Mouse (Mus musculus): ENCODE data around the gene Timm44. TPM values are rescaled to one million over a fixed set of nuclear protein-coding genes. Genes with fewer than 3 reads are reported as not detected.

The Timm44 gene
- 41.1 and 44.5 TPM in 2 replicates for polyA plus RNA-seq (2015; fragmentation: Nextera tagmentation; extraction: Ambion mirVana)

DNA sequence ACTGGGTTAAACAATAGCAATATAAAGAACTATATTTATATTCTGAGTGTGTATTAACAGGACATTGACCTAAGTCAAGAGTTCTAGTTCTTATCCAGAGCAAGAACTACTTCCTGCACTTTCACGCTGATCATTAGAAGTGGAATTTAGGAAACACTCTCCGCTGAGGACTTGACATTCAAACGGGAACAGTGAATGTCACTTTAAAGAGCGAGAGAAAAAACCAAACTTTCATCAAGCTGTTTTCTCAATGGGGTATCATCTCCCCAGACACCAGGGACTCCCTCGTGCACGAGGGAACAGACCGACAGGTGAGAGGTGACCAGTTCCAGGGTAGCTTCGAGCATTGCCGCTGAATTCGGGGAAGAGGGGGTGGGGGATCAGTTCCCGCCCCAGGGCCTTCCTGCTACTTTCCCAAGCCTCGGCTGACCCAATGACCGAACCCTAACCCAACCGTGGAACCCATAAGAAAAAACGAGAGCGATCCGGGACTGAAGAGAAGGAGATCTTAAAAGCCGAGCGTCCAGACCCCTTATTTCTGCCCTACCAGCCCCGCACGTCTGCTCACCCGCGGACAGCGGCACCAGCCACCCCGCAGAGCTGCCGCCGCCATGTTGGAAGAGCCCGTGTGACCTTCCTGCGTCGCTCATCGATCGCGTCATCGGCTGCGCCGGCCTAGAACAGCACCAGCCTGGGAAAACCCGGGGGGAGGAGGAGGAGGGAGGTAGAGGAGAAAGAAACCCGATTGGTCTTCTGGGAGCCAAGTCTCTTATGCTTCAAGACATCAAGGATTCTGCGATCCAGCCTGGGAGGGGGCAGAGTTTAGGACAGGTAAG lies at the start of gene Timm44:
Gene Timm44, minus strand, starts transcription at position 639 of the 836 bp plus-strand sequence.
- WGBS, result under 1% methylated on average over 39 of the region's 39 CpGs
- Histone ChIP-seq H3K9ac (replicated peaks; ENCODE audit: low read depth, low read length) (peak within 1 kb of the TSS; percentile 73), H3K4me2 (ENCODE audit: low read length) (peak within 1 kb of the TSS; percentile 66), H3K4me3 (replicated peaks; ENCODE audit: low read length) (peak within 1 kb of the TSS; percentile 66), H3K27ac (ENCODE audit: low read length) (peak within 1 kb of the TSS; percentile 84), H3K36me3 (ENCODE audit: control insufficient read depth, insufficient read depth) (peaks cover 9% of the 10 kb centered on the region; the same call in 1 of the 2 replicates), H3K9me3 (ENCODE audit: control insufficient read depth, low read length) (no peaks in the 10 kb centered on the region), H3K27me3 (replicated peaks; ENCODE audit: control insufficient read depth, insufficient read depth, low read length) (no peaks in the 10 kb centered on the region), H3K4me1 (replicated peaks; ENCODE audit: control insufficient read depth, insufficient read depth, low read length) (peaks cover 11% of the 10 kb centered on the region)
- peak; percentile 99 for ATAC-seq

DNA sequence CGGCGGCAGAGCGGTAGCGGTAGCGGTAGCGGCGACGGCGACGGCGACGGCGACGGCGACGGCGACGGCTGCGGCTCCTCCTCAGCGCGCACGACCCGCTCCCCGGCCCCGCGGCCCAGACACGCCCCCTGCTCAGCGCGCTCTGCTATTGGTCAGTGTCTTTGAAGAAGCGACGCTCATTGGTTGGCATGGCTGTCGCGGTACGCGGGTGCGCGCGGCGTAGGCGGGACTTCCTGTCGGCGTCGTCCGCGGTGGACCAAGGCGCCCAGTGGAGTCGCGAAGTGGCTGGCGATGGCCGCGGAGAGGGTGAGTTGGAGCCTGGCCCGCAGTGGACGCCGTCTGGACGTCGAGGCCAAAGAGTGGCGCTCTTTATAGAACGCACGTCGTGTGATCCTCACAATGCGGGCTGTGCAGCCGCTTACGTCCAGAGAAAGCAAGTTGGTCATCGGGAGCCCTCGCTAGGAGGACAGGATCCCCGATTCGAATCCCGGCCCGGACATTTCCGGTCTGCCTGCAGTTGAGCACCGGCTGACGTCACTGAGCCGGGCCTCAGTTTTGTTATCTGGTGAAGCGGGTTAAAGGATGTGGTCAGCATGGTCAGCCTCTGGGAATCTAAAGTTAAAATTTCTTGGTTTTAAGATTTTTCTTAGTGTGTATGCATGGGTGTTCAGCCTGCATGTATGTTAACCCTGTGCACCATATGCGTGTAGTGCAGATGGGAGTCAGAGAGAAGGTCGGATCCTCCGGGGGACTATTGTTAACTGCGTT lies 49.5 kb upstream of the Timm44 start, which contains the start of the genes Ccl25 and Elavl1:
Gene Ccl25, plus strand, starts transcription at position 228 of the 768 bp plus-strand sequence.
Gene Elavl1, minus strand, starts transcription at position 431 of the 768 bp plus-strand sequence.
- Histone ChIP-seq H3K4me2 (ENCODE audit: low read length) (peak within 1 kb of the TSS; percentile 83), H3K27ac (ENCODE audit: low read length) (peak within 1 kb of the TSS; percentile 86), H3K9me3 (ENCODE audit: control insufficient read depth, low read length) (no peaks in the 10 kb centered on the region), H3K9ac (replicated peaks; ENCODE audit: low read depth, low read length) (peak within 1 kb of the TSS; percentile 97), H3K36me3 (ENCODE audit: control insufficient read depth, insufficient read depth) (peaks cover 17% of the 10 kb centered on the region), H3K4me3 (replicated peaks; ENCODE audit: low read length) (peak within 1 kb of the TSS; percentile 97), H3K27me3 (replicated peaks; ENCODE audit: control insufficient read depth, insufficient read depth, low read length) (no peaks in the 10 kb centered on the region), H3K4me1 (replicated peaks; ENCODE audit: control insufficient read depth, insufficient read depth, low read length) (peaks cover 37% of the 10 kb centered on the region)
- ATAC-seq, result peak; percentile 97
- WGBS, result under 1% methylated on average over 51 of the region's 78 CpGs

DNA sequence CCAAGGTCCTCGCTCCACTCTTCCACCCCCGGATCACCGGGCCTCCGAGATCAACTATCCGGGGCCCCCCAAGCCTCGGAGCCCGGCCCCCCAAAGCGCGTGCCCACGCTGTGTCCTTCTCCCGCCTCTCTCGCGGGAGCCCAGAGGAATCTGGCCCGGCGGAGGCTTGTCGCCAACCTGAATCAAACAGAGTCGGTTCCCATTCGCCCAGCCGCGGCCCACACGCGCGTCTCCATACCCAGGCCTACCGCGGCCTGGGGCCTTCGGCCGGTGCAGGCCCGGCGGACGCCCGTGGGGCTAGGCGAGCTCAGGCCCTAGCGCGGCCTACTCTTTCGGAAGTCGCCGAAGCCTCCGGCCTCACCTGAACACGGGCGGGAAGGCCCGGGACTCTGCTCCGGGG lies 48.8 kb upstream of the Timm44 start:
- Histone ChIP-seq H3K9ac (replicated peaks; ENCODE audit: low read depth, low read length) (peak overlapping the region; percentile 97), H3K27me3 (replicated peaks; ENCODE audit: control insufficient read depth, insufficient read depth, low read length) (no peaks in the 10 kb centered on the region), H3K4me2 (ENCODE audit: low read length) (peak overlapping the region; percentile 83), H3K9me3 (ENCODE audit: control insufficient read depth, low read length) (no peaks in the 10 kb centered on the region), H3K36me3 (ENCODE audit: control insufficient read depth, insufficient read depth) (peaks cover 12% of the 10 kb centered on the region), H3K4me3 (replicated peaks; ENCODE audit: low read length) (peak overlapping the region; percentile 97), H3K4me1 (replicated peaks; ENCODE audit: control insufficient read depth, insufficient read depth, low read length) (peaks cover 37% of the 10 kb centered on the region), H3K27ac (ENCODE audit: low read length) (peak overlapping the region; percentile 86)
- WGBS, result under 1% methylated on average over 40 of the region's 42 CpGs
- ATAC-seq, result peak; percentile 67

GRCm38 (mm10) chr8:4323917-4324316 lies 48.2 kb upstream of the Timm44 start:
- Histone ChIP-seq H3K4me2 (ENCODE audit: low read length) (peak overlapping the region; percentile 83), H3K36me3 (ENCODE audit: control insufficient read depth, insufficient read depth) (peaks cover 7% of the 10 kb centered on the region; the same call in 1 of the 2 replicates), H3K27ac (ENCODE audit: low read length) (no peak overlapping the region), H3K9me3 (ENCODE audit: control insufficient read depth, low read length) (no peaks in the 10 kb centered on the region), H3K9ac (replicated peaks; ENCODE audit: low read depth, low read length) (peak overlapping the region; percentile 97), H3K4me3 (replicated peaks; ENCODE audit: low read length) (peak overlapping the region; percentile 97), H3K27me3 (replicated peaks; ENCODE audit: control insufficient read depth, insufficient read depth, low read length) (no peaks in the 10 kb centered on the region), H3K4me1 (replicated peaks; ENCODE audit: control insufficient read depth, insufficient read depth, low read length) (peaks cover 37% of the 10 kb centered on the region)
- no peak for ATAC-seq
- WGBS, result 6% methylated on average over 6 of the region's 6 CpGs

DNA sequence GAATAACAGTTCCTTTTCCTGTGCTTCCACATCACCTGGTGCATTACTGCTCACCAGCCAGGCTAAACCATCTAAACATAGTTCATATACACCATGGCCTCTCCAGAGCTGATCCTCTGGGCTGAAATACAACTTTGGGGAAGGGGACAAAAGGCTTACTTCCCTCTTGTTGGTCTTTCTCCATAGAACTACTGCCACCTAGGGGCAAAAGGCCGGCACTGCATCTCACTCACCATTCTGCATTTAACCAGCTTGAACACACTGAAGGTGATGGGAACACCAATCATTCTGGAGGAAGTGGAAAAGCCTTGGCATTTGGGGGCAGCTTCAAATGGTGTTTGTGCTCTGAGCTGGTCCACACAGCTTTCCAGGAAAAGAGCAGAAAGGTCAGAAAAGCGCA lies 46.8 kb upstream of the Timm44 start:
- peaks cover 37% of the 10 kb centered on the region for H3K4me1 ChIP-seq (replicated peaks; ENCODE audit: control insufficient read depth, insufficient read depth, low read length)
- no peak overlapping the region for H3K9ac ChIP-seq (replicated peaks; ENCODE audit: low read depth, low read length)
- ATAC-seq, result no peak
- 23% methylated on average over 2 of the region's 2 CpGs for WGBS
- no peak overlapping the region for H3K4me3 ChIP-seq (replicated peaks; ENCODE audit: low read length)
- no peak overlapping the region for H3K27ac ChIP-seq (ENCODE audit: low read length)
- H3K27me3 ChIP-seq (replicated peaks; ENCODE audit: control insufficient read depth, insufficient read depth, low read length), result no peaks in the 10 kb centered on the region
- no peak overlapping the region; the same call in 1 of the 2 replicates for H3K4me2 ChIP-seq (ENCODE audit: low read length)
- H3K9me3 ChIP-seq (ENCODE audit: control insufficient read depth, low read length), result no peaks in the 10 kb centered on the region
- H3K36me3 ChIP-seq (ENCODE audit: control insufficient read depth, insufficient read depth), result peaks cover 4% of the 10 kb centered on the region; the same call in 1 of the 2 replicates

DNA sequence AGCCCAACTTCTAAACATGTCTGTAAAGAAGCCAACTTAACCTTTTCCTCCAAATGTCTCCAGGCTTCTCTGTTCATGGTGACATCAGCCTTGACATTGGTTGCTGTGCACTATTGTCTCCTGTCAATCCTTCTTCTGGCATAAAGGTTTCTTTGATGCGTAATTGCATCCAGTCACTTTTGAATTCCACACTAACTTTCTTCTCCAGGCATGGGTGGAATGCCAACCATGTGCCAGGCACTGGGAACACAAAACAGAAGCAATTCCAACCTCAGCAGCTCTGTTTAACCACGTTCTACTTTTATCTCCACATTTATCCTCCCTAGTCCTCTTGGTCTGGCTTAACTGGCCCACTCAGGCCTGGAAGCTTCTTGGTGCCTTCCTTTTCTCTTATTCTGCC lies 45.3 kb upstream of the Timm44 start:
- no peaks in the 10 kb centered on the region for H3K27me3 ChIP-seq (replicated peaks; ENCODE audit: control insufficient read depth, insufficient read depth, low read length)
- H3K9ac ChIP-seq (replicated peaks; ENCODE audit: low read depth, low read length), result no peak overlapping the region
- peaks cover 4% of the 10 kb centered on the region; the same call in 1 of the 2 replicates for H3K36me3 ChIP-seq (ENCODE audit: control insufficient read depth, insufficient read depth)
- peaks cover 31% of the 10 kb centered on the region for H3K4me1 ChIP-seq (replicated peaks; ENCODE audit: control insufficient read depth, insufficient read depth, low read length)
- no peak overlapping the region for H3K4me2 ChIP-seq (ENCODE audit: low read length)
- H3K9me3 ChIP-seq (ENCODE audit: control insufficient read depth, low read length), result no peaks in the 10 kb centered on the region
- no peak overlapping the region for H3K4me3 ChIP-seq (replicated peaks; ENCODE audit: low read length)
- 70% methylated on average over 2 of the region's 2 CpGs for WGBS
- no peak for ATAC-seq
- H3K27ac ChIP-seq (ENCODE audit: low read length), result no peak overlapping the region

DNA sequence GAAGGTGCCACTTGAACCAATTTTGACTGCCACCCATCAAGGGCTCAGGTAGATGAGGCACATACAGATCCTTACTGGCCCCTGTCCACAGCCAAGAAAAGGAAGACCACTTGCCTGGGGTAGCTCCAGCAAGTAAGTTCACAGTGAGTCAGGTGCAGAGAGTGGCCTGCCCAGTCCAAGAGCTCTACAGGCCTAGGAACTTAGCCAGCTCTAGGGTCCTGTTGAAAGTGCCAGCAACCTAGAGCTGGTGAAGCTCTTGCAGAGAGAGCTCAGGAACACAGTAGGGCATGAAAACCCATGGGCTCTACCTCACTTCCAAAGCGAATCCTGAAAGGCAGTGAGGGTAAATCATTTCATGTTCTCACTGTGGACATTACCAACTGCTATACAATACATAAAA lies 44.7 kb upstream of the Timm44 start:
- ATAC-seq, result no peak
- H3K9me3 ChIP-seq (ENCODE audit: control insufficient read depth, low read length), result no peaks in the 10 kb centered on the region
- WGBS, result 96% methylated on average over 1 of the region's 1 CpGs
- H3K4me2 ChIP-seq (ENCODE audit: low read length), result no peak overlapping the region
- H3K27me3 ChIP-seq (replicated peaks; ENCODE audit: control insufficient read depth, insufficient read depth, low read length), result no peaks in the 10 kb centered on the region
- H3K36me3 ChIP-seq (ENCODE audit: control insufficient read depth, insufficient read depth), result peaks cover 4% of the 10 kb centered on the region; the same call in 1 of the 2 replicates
- H3K4me3 ChIP-seq (replicated peaks; ENCODE audit: low read length), result no peak overlapping the region
- H3K9ac ChIP-seq (replicated peaks; ENCODE audit: low read depth, low read length), result no peak overlapping the region
- H3K4me1 ChIP-seq (replicated peaks; ENCODE audit: control insufficient read depth, insufficient read depth, low read length), result peaks cover 25% of the 10 kb centered on the region
- no peak overlapping the region for H3K27ac ChIP-seq (ENCODE audit: low read length)

DNA sequence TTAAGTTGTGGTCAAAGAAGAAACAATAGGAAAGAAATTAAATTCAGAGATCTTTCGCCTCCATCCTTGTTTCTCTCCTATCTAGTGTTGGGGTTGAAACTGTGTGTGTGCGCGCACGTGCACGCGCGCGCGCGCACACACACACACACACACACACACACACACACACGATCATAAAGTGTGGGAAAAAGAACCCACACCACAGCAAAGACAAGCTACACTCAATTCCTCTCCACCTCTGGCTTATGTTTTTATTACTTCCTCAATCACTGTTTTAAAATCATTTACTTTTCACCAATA lies 43.8 kb upstream of the Timm44 start:
- ATAC-seq, result no peak
- Histone ChIP-seq H3K4me1 (replicated peaks; ENCODE audit: control insufficient read depth, insufficient read depth, low read length) (peaks cover 25% of the 10 kb centered on the region), H3K4me2 (ENCODE audit: low read length) (no peak overlapping the region), H3K4me3 (replicated peaks; ENCODE audit: low read length) (no peak overlapping the region), H3K27me3 (replicated peaks; ENCODE audit: control insufficient read depth, insufficient read depth, low read length) (no peaks in the 10 kb centered on the region), H3K9ac (replicated peaks; ENCODE audit: low read depth, low read length) (no peak overlapping the region), H3K9me3 (ENCODE audit: control insufficient read depth, low read length) (no peaks in the 10 kb centered on the region), H3K36me3 (ENCODE audit: control insufficient read depth, insufficient read depth) (peaks cover 4% of the 10 kb centered on the region; the same call in 1 of the 2 replicates), H3K27ac (ENCODE audit: low read length) (no peak overlapping the region)
- WGBS, result 97% methylated on average over 11 of the region's 11 CpGs

All from forebrain, embryonic 16.5 days (tissue).